Mouse (Mus musculus): ENCODE measurements around the gene Slc11a1. TPM values are rescaled to one million over a fixed set of nuclear protein-coding genes. Genes with fewer than 3 reads are reported as not detected.

Slc11a1 gene
- polyA plus RNA-seq, 1 experiment = 1.0 TPM

DNA sequence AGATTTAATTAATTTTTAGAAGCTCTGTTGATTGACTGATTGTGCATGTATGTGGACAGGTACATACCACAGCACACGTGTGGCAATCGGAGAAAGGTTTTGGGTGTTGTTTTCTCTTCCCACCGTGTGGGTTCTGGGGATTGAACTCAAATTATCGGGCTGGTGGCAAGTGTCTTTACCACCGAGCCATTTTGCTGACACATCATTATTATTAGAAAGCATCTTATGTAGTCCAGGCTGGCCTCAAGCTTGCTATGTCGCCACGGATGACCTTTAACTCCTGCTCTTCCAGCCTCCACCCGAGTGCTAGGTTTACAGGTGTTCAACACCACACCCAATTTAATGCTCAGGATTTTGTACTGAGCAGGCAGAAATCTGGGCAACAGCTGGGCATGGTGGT lies 37.7 kb downstream of the Slc11a1 start:
- Histone ChIP-seq H3K27me3 (ENCODE audit: control insufficient read depth, insufficient read depth, insufficient read length) (no peaks in the 10 kb centered on the region), H3K79me2 (ENCODE audit: control insufficient read depth, insufficient read depth) (no peaks in the 10 kb centered on the region), H3ac (ENCODE audit: control insufficient read depth, insufficient read length) (no peak overlapping the region), H3K36me3 (ENCODE audit: control insufficient read depth, insufficient read depth) (no peaks in the 10 kb centered on the region), H3K4me2 (ENCODE audit: low read depth) (no peak overlapping the region), H3K4me3 (no peak overlapping the region)
- TF ChIP-seq MYOG (IDR thresholded peaks at IDR 0.05; ENCODE audit: control insufficient read depth in 1 of 3, insufficient read depth in 1 of 3, insufficient read length in 2 of 3, low read depth in 2 of 3) = no peak
- no peak for TF ChIP-seq E2F4 (IDR thresholded peaks at IDR 0.05; ENCODE audit: insufficient read depth)
- no peak for TF ChIP-seq REST (IDR thresholded peaks at IDR 0.05; ENCODE audit: insufficient read depth, insufficient read length)
- TF ChIP-seq POLR2A (IDR thresholded peaks at IDR 0.05; ENCODE audit: insufficient read length, low read depth) = no peak
- TF ChIP-seq POLR2AphosphoS2 (IDR thresholded peaks at IDR 0.05; ENCODE audit: insufficient read length, low read depth) = no peak
- TF ChIP-seq USF1 (IDR thresholded peaks at IDR 0.05; ENCODE audit: low read depth) = no peak
- TF ChIP-seq MAX (IDR thresholded peaks at IDR 0.05; ENCODE audit: low read depth) = no peak
- no peak for TF ChIP-seq TCF3 (IDR thresholded peaks at IDR 0.05; ENCODE audit: insufficient read length, low read depth)
- TF ChIP-seq TCF12 (IDR thresholded peaks at IDR 0.05; ENCODE audit: insufficient read depth, poor library complexity, severe bottlenecking) = no peak
- no peak for TF ChIP-seq MYOD1 (IDR thresholded peaks at IDR 0.05; ENCODE audit: control insufficient read depth in 1 of 3, insufficient read length in 2 of 3, low read depth in 2 of 3)
- TF ChIP-seq CEBPB (IDR thresholded peaks at IDR 0.05; ENCODE audit: insufficient read depth, poor library complexity, severe bottlenecking) = no peak
- no peak for TF ChIP-seq SRF (IDR thresholded peaks at IDR 0.05; ENCODE audit: control insufficient read depth, insufficient read length, low read depth)

- Histone ChIP-seq H3K36me3 (ENCODE audit: control insufficient read depth, insufficient read depth) (no peaks in the 10 kb centered on the region), H3ac (ENCODE audit: control insufficient read depth, insufficient read length) (no peak overlapping the region), H3K4me2 (ENCODE audit: low read depth) (peak overlapping the region; percentile 50), H3K79me2 (ENCODE audit: control insufficient read depth, insufficient read depth) (no peaks in the 10 kb centered on the region), H3K27me3 (ENCODE audit: control insufficient read depth, insufficient read depth, insufficient read length) (no peaks in the 10 kb centered on the region), H3K4me3 (no peak overlapping the region)
- no peak for TF ChIP-seq POLR2AphosphoS2 (IDR thresholded peaks at IDR 0.05; ENCODE audit: insufficient read length, low read depth)
Observed at GRCm38 (mm10) chr1:74415143-74415542, 40.1 kb downstream of the Slc11a1 start.

DNA sequence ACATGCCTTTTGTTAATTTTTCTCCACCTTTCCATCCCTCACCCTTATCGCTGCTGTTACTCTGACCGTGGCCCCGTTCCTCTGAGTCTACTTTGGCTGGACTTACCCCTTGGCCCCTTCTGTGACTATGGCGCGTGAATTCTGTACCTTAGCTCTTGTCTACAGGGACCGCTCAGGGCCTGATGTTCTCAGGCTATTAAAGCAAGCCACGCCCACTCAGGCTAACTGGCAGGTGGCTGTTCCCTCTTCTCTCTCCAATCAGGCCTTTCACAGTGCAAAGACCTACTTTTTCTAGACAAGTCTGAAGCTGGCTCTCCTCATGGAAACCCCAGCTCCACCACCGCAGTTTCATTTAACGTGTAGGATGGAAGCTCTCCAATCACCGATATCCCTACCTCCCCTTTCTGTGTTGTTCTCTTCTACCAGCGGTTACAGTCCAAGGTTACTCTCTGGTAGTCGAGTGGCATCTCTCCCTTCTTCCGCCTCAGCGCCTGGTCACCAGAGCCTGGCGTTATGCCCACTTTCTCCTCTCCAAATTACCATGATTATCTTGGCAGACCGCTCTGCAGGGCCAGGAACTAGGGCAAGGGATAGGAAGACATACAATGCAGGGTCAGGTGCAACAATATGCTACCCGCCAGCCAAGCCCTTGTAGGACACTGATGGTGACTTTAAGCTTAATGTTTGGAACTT lies 43.9 kb downstream of the Slc11a1 start:
- Histone ChIP-seq H3K4me3 (no peak overlapping the region), H3K79me2 (ENCODE audit: control insufficient read depth, insufficient read depth) (no peaks in the 10 kb centered on the region), H3ac (ENCODE audit: control insufficient read depth, insufficient read length) (no peak overlapping the region), H3K36me3 (ENCODE audit: control insufficient read depth, insufficient read depth) (no peaks in the 10 kb centered on the region), H3K27me3 (ENCODE audit: control insufficient read depth, insufficient read depth, insufficient read length) (no peaks in the 10 kb centered on the region), H3K4me2 (ENCODE audit: low read depth) (no peak overlapping the region)
- no peak for TF ChIP-seq MAX (IDR thresholded peaks at IDR 0.05; ENCODE audit: low read depth)
- TF ChIP-seq POLR2AphosphoS2 (IDR thresholded peaks at IDR 0.05; ENCODE audit: insufficient read length, low read depth) = no peak
- no peak for TF ChIP-seq CEBPB (IDR thresholded peaks at IDR 0.05; ENCODE audit: insufficient read depth, poor library complexity, severe bottlenecking)
- TF ChIP-seq MYOD1 (IDR thresholded peaks at IDR 0.05; ENCODE audit: control insufficient read depth in 1 of 3, insufficient read length in 2 of 3, low read depth in 2 of 3) = no peak
- no peak for TF ChIP-seq MYOG (IDR thresholded peaks at IDR 0.05; ENCODE audit: control insufficient read depth in 1 of 3, insufficient read depth in 1 of 3, insufficient read length in 2 of 3, low read depth in 2 of 3)
- TF ChIP-seq POLR2A (IDR thresholded peaks at IDR 0.05; ENCODE audit: insufficient read length, low read depth) = no peak
- TF ChIP-seq USF1 (IDR thresholded peaks at IDR 0.05; ENCODE audit: low read depth) = no peak
- no peak for TF ChIP-seq REST (IDR thresholded peaks at IDR 0.05; ENCODE audit: insufficient read depth, insufficient read length)
- no peak for TF ChIP-seq SRF (IDR thresholded peaks at IDR 0.05; ENCODE audit: control insufficient read depth, insufficient read length, low read depth)
- no peak for TF ChIP-seq E2F4 (IDR thresholded peaks at IDR 0.05; ENCODE audit: insufficient read depth)
- no peak for TF ChIP-seq TCF3 (IDR thresholded peaks at IDR 0.05; ENCODE audit: insufficient read length, low read depth)
- TF ChIP-seq TCF12 (IDR thresholded peaks at IDR 0.05; ENCODE audit: insufficient read depth, poor library complexity, severe bottlenecking) = no peak

DNA sequence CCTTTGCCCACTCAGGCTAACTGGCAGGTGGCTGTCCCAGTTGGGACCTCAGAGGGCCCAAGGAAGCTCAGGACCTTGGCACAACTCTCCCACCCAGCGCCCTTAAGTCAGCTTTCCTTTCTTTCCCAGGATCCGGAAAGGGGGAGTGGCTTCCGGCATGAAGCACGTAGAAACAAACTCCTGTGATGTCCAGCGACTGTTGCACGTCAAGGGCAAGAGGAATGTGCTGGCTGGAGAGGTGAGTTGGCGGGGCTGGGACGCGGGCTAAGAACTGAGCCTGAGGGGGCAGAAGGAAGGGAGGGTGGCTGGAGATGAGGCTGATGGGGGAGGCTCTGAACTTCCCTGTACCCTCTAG lies 44.4 kb downstream of the Slc11a1 start:
- no peak overlapping the region for H3K4me2 ChIP-seq (ENCODE audit: low read depth)
- H3K36me3 ChIP-seq (ENCODE audit: control insufficient read depth, insufficient read depth) = no peaks in the 10 kb centered on the region
- TF ChIP-seq TCF12 (IDR thresholded peaks at IDR 0.05; ENCODE audit: insufficient read depth, poor library complexity, severe bottlenecking) (no peak), POLR2A (IDR thresholded peaks at IDR 0.05; ENCODE audit: insufficient read length, low read depth) (no peak), REST (IDR thresholded peaks at IDR 0.05; ENCODE audit: insufficient read depth, insufficient read length) (no peak), USF1 (IDR thresholded peaks at IDR 0.05; ENCODE audit: low read depth) (no peak), E2F4 (IDR thresholded peaks at IDR 0.05; ENCODE audit: insufficient read depth) (no peak), POLR2AphosphoS2 (IDR thresholded peaks at IDR 0.05; ENCODE audit: insufficient read length, low read depth) (no peak), MYOG (IDR thresholded peaks at IDR 0.05; ENCODE audit: control insufficient read depth in 1 of 3, insufficient read depth in 1 of 3, insufficient read length in 2 of 3, low read depth in 2 of 3) (no peak), TCF3 (IDR thresholded peaks at IDR 0.05; ENCODE audit: insufficient read length, low read depth) (no peak), CEBPB (IDR thresholded peaks at IDR 0.05; ENCODE audit: insufficient read depth, poor library complexity, severe bottlenecking) (no peak), SRF (IDR thresholded peaks at IDR 0.05; ENCODE audit: control insufficient read depth, insufficient read length, low read depth) (no peak), MAX (IDR thresholded peaks at IDR 0.05; ENCODE audit: low read depth) (no peak), MYOD1 (IDR thresholded peaks at IDR 0.05; ENCODE audit: control insufficient read depth in 1 of 3, insufficient read length in 2 of 3, low read depth in 2 of 3) (no peak)
- H3ac ChIP-seq (ENCODE audit: control insufficient read depth, insufficient read length) = no peak overlapping the region
- no peaks in the 10 kb centered on the region for H3K79me2 ChIP-seq (ENCODE audit: control insufficient read depth, insufficient read depth)
- no peaks in the 10 kb centered on the region for H3K27me3 ChIP-seq (ENCODE audit: control insufficient read depth, insufficient read depth, insufficient read length)
- no peak overlapping the region for H3K4me3 ChIP-seq

DNA sequence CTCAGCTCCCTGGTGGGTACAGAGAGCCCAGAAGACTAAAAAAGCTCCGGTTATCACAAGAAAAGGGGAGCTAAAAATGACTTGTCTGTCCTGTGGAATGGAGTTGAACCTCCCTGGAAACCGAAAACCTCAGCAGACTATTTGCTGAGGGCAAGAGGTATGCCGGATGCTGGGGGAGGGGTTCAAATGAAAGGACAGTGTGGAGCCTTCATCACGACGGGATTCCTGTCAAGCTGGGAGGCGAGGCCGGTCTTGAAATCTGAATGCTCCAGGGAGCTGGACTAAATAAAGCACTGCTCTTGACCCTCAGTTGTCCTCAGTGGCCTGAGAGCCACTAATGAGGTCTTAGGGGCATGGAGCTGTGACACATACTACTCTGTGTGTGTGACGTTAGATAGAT lies 48.2 kb downstream of the Slc11a1 start:
- TF ChIP-seq POLR2A (IDR thresholded peaks at IDR 0.05; ENCODE audit: insufficient read length, low read depth) = no peak
- no peak for TF ChIP-seq POLR2AphosphoS2 (IDR thresholded peaks at IDR 0.05; ENCODE audit: insufficient read length, low read depth)
- TF ChIP-seq SRF (IDR thresholded peaks at IDR 0.05; ENCODE audit: control insufficient read depth, insufficient read length, low read depth) = no peak
- no peak for TF ChIP-seq CEBPB (IDR thresholded peaks at IDR 0.05; ENCODE audit: insufficient read depth, poor library complexity, severe bottlenecking)
- no peak for TF ChIP-seq USF1 (IDR thresholded peaks at IDR 0.05; ENCODE audit: low read depth)
- no peak for TF ChIP-seq REST (IDR thresholded peaks at IDR 0.05; ENCODE audit: insufficient read depth, insufficient read length)
- no peak for TF ChIP-seq E2F4 (IDR thresholded peaks at IDR 0.05; ENCODE audit: insufficient read depth)
- no peak for TF ChIP-seq MYOG (IDR thresholded peaks at IDR 0.05; ENCODE audit: control insufficient read depth in 1 of 3, insufficient read depth in 1 of 3, insufficient read length in 2 of 3, low read depth in 2 of 3)
- Histone ChIP-seq H3K4me3 (no peak overlapping the region), H3K4me2 (ENCODE audit: low read depth) (no peak overlapping the region), H3K36me3 (ENCODE audit: control insufficient read depth, insufficient read depth) (no peaks in the 10 kb centered on the region), H3K27me3 (ENCODE audit: control insufficient read depth, insufficient read depth, insufficient read length) (no peaks in the 10 kb centered on the region), H3ac (ENCODE audit: control insufficient read depth, insufficient read length) (no peak overlapping the region), H3K79me2 (ENCODE audit: control insufficient read depth, insufficient read depth) (no peaks in the 10 kb centered on the region)

Data from myocyte (in vitro differentiated cells).